Mouse (Mus musculus): ENCODE data around the gene Ros1.

- TF ChIP-seq CTCF (IDR thresholded peaks at IDR 0.05; ENCODE audit: control insufficient read depth, insufficient read depth, insufficient read length) (no peak), MYOD1 (IDR thresholded peaks at IDR 0.05; ENCODE audit: control insufficient read depth, insufficient read length, low read depth) (no peak), USF1 (IDR thresholded peaks at IDR 0.05; ENCODE audit: low read depth) (no peak), MAX (IDR thresholded peaks at IDR 0.05) (no peak), CEBPB (IDR thresholded peaks at IDR 0.05; ENCODE audit: low read depth) (no peak), FOSL1 (IDR thresholded peaks at IDR 0.05; ENCODE audit: insufficient read depth, low read length, poor library complexity, severe bottlenecking) (no peak)
Observed at GRCm38 (mm10) chr10:52233301-52233968, 38.4 kb upstream of the Ros1 start, which contains the start of gene Dcbld1.
